Mouse (Mus musculus): Measurements from ENCODE around the gene Eci1.
"Not testable (repeated sequence)": the region's sequence is repeated elsewhere in the genome, so short reads cannot be mapped to it uniquely, and the experiment has no call there.

The Eci1 gene

DNA sequence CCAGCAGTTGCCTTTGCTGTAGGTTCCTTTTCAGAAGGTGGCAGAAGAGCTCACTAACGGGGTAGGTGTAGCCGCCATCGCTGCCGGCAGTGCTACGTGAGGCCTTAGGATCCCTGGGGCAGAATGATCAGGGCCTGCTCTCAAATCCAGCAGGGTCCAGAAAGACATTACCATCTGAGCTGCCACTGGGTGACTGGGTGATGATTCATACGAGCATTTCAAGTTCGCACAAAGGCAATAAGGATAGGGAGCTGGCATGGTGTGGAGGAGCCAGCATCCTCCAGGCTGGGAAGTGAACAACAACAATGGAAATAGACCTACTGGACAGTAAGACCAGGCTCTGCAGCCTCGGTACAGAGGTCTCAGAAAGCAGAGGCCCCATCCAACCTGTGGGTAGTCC lies 13.9 kb downstream of the Eci1 start:
- no peak for DNase-seq (ENCODE audit: low spot score)

DNA sequence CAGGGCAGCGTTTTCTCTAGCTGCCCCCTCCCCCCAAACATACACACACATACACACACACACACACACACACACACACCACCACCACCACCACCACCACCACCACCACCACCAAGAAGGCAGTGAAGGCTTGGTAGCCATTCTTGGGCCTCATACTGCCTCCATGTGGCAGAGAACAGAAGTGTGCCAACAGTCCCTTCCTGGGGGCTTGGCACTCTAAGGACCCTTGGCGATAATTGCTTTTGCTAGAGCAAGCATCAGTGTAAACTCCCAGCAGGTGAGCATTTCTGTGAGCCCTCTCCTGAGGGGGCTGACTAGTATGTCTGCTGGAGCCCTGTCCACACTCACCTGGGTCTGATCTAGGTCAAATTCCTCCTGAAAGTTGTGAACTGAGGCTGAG lies 14.7 kb downstream of the Eci1 start:
- no peak for DNase-seq (ENCODE audit: low spot score)

DNA sequence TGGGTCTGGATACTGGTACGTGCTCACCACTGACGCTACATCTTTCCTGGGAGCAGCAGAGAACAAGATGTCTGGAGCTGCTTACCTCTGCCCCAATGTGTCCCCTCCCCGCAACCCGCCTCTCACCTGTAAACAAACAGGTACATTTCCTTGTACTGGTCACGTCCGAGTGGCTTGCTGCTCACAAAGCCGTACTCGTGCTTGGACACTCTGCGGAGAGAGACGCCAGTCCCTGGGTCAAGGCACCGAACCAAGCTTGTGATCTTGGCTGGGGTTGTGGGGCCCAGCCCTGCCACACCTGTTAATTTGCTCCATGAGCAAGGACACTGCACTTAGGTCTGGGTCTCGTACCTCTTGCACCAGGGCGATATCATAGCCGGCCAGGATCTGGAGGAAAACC lies 15.7 kb downstream of the Eci1 start:
- DNase-seq (ENCODE audit: low spot score): no peak

DNA sequence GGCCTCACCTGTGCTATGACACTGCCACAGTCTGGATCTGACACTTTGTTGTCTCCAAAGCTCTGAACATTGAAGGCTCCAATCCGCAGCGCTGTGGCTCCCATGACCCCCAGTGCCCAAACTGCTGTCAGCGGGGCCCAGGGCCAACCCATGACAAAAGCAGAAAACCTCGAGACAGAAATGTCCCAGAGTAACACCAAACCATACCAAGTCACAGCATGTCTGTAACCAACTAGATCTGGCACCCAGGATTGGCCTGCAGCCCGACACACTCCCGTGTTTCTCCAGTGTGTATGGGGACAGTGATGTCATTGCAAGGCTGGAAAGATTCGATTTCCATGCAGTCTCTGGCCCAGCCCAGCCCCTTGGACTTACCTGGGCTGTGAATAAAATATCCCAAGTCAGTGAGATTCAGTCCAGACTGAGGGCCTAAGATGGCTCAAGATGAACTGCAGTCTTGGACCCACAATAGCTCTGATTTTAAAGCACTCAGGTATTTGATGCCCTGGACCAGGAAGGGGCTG lies 16.3 kb downstream of the Eci1 start, which contains the start of gene Dnase1l2:
TSS of gene Dnase1l2 (minus strand) at position 474 of the 524 bp plus-strand sequence.
- DNase-seq (ENCODE audit: low spot score): no peak

DNA sequence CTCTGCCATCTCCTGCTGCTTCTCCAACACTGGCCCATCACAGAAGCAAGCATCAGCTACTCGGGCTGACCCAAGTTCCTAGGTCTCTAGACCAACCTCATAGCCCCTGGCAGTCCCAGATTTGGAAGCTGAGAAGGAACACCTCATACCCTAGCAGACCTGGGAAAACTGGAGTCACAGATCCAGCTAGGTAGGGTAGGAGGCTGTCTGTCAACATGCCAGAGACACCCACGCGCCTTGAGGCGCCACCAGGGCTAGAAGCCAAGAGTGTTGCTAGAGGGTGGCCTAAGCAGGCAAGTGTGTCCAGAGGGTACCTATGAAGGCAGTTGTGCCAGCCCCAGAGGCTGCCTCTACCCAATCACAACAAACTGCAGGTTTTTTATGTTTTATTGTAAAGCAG lies 17.0 kb downstream of the Eci1 start:
- no peak for DNase-seq (ENCODE audit: low spot score)

DNA sequence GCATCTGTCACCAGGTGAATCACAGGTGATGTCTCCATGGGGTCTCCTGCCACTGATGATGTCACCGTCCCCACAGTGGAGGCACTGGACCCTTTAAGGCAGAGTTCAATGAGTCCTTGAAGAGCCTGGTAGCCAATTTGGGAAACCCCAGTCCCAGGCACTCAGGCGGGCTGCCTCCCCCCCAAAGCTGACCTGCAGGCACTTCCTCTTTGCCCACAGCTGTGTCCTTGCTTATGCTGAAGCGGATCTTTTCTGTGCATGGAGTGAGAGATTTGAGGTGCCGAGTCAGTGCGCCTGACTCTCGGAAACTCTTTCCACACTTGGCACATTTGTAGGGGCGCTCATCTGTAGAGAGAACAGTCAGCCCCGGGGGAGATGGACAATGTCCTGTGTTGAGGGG lies 20.1 kb downstream of the Eci1 start:
- no peak for DNase-seq (ENCODE audit: low spot score)

DNA sequence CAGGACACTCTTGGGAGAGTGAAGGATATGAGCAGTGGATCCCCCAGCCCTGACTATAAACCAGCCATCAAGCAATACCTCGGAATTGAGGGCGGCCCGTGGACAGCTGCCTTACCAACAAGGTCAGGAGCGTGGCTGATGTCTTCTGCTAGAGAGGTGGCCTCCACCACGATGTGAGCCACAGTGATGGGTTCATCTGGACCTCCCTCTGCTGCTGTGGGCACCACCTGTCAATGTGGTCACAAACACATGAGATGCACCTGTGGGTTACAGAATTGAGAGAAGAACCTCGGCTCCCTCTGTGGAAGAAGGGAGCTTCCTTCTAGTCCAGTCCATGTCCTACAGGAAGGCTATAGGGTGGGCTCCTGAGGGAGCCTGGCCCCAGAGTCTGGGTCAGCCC lies 23.1 kb downstream of the Eci1 start:
- DNase-seq (ENCODE audit: low spot score): no peak

DNA sequence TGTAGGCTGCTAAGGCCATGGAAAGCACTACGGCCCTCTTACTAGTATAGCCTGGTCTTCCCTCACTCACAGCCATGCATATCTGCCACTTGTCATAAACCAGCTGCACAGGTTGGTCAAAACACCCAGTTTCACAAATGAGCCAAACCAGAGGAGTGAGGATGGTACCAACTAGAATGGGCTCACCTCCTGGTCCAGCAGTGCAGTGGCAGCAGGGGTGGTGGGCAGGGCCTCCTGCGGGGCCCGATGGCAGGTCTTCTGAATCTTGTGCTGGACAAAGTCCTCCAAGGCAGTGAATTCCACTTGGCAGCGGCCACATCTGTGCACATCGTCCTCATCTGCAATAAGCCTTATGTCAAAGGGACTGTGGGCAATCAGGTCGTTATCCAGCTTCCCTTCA lies 24.8 kb downstream of the Eci1 start:
- DNase-seq (ENCODE audit: low spot score): no peak

DNA sequence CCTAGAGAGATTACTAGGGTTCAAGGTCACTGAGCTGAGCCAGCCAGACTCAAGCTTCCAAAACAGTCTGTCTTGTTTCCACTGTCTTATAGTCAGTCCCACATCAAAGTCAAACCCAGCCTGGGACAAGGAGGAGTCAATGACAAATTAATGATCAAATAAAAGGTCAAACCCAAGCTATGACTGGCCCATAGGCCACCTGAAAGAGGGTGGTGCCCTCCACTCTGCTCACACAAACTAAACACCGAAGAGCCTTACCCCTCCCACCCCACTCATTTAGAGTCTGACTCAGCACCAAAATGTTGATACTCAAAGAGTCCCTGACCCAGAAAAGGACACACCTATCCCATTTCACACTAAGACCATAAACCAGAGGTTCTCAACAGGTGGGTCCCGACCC lies 26.9 kb downstream of the Eci1 start:
- no peak for DNase-seq (ENCODE audit: low spot score)

DNA sequence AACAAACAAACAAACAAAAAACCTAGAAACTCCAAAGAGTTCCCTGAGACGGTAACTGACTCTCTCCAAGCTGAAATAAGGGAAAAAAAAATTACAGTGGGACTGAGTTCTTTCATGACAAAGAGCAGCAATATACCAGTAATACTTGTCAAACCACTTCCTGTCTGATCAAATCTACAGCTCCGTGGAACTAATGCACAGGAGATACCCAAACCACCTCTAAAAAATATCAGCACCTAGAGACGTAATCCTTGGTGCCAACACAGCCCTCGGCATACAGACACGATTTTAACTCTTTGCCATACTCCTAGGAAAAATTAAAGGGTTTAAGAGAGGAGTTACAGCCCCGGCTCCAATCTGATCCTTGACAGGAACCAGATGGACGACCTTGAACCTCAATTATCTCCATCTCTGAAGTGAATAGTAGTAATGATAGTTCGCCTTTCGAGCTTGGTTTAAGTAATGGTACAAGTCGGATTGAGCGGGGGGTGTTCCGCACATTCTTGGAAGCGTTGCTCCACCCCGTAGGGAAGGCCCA lies 27.8 kb downstream of the Eci1 start:
- no peak for DNase-seq (ENCODE audit: low spot score)

DNA sequence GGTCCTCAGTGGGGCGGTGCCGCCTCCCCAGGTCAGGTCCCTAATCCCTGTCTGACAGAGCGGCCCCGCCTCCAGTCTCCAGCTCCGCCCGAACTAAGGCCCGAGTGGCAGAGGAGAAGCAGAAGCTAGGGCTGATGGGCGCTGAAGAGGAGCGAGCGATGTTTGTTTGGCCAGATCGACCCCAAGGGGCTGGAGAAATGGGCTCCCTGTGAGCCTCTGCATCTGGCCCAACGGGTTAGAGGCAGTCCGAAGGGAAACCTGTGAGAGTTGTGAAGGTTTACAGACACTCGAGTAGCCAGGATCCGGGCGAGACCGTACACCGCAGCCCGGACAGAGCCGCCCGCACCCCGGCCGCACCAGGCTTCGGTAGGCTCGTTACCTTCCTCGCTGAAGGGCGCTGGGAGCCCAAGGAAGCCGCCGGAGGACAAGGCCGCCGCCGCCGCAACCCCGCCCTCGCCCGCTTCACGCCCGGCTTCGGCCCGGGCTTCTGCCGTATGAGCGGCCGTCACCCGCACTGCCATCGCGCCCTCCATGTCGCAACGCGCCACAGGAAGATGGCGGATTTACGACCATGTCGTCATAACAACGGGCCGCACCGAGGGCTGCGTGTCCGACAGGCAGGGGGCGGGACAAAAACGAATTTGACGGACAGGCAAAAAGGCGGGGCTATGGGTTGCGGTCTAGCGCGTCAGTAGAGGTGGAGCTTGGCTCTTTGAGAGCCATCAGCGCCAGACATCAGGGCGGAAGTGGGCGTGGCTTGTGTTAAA lies 28.5 kb downstream of the Eci1 start:
- peak; percentile 100 for DNase-seq (ENCODE audit: low spot score)

DNA sequence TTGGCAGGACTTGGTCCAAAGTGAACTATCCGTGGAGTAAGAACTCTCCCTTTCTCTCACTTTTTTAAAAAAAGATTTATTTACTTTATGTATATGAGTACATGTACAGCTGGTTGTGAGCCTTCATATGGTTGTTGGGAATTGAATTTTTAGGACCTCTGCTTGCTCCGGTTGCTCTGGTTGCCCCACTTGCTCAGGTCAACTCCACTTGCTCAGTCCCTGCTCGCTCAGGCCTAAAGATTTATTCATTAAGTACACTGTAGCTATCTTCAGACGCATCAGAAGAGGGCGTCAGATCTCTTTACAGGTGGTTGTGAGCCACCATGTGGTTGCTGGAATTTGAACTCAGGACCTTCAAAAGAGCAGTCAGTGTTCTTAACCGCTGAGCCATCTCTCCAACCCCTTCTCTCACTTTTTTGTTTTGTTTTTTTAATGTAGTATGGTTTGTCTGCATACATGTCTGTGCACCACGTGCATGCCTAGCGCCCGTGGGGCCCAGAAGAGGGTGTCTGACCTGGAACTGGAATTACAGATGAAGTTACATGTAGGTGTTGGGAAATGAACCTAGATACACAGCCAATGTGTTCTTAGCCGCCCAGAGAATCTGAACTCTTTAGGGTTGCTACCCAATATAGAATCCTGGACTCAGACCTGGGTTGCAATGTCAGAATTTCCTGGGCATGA lies 29.2 kb downstream of the Eci1 start:
- not testable (repeated sequence) for DNase-seq (ENCODE audit: low spot score)

DNA sequence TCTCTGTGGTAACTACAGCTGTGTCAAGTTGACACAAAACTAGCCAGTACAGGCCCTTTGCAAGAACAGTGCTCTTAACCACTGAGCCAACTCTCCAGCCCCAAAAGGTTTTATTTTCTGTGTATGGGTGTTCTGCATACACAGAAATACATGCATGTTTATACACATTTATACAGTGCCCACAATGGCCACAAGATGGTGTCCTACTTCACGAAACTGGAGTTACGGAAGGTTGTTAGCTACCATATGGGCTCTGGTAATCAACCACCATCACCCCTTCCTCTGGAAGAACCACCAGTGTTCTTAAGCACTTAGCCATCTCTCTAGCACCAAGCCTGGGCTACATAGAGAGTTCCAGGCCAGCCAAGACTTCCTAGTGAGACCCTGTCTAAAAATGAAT lies 35.1 kb downstream of the Eci1 start:
- no peak for DNase-seq (ENCODE audit: low spot score)

DNA sequence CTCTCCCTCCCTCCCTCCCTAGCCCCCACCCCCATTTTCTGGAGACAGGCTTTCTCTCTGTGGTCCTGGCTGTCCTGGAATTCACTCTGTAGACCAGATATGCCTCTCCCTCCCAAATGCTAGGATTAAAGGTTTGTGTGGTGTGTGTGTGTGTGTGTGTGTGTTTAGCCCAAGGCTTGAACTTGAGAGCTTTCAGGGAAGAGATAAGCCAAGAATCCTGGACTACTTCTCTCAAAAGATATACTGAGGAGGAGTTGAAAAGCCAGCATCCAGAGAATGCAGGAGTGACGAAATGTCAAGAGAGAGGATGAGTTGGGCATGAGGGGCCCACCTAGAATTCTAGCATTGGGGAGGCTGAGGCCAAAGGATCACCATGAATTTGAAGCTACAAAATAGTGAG lies 36.5 kb downstream of the Eci1 start:
- DNase-seq (ENCODE audit: low spot score): no peak

DNA sequence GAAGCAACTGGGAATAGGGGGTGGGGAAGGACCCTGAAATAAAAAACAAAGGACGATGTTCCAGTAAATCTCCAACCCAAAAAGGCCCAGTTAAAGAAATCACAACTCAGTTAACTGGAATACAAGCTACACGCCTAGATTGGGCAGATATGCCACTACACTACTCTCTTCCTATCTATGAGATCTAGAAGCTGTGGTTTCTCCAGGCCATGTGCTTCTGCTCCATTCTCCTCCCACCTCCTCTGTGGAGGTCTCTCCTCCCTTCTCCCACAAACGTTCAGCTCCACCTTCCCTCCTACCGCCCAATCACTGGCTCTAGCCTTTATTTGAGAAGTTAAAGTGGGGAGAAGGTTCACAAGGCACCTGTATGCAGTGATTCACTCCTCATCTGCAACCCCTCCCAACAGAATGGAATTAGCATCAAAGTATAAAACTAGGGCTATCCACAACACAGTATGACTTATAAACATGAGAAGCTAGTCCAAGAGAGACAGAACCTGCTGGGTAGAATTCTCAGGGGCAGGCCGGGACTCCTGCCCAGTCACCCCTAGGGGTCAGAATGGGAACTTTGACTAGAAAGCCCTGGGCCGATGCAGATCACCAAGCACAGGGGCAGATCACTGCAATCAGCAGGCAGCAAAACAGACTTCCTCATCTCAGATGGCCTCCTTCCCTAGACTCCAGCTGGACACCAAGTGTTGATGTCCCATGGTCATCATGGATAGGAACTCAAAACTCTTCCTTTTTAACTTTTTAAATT lies 37.1 kb downstream of the Eci1 start:
- DNase-seq (ENCODE audit: low spot score): no peak

DNA sequence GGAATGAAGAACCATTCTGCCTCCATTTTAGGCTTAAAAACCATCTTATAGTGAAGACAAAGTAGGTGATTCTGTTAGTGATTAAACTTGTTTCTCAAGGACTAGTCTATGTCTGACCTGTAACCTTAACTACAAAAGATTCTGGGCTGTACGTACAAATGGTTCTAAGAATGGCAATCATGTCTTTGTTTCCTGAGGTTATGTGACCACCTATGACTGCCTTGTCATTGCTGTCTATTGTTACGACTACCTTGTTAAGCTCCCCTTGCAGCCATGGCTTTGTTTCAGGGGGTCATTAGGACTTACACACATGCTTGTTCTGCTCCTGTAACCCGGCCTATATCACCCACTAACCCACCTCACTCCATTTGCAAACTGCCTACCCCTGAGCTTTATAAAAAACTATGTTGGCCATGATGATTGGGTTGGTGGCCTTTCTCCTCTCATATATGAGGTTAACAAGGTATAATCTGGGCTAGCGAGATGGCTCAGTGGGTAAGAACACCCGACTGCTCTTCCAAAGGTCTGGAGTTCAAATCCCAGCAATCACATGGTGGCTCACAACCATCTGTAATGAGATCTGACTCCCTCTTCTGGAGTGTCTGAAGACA lies 42.3 kb downstream of the Eci1 start:
- DNase-seq (ENCODE audit: low spot score): no peak

DNA sequence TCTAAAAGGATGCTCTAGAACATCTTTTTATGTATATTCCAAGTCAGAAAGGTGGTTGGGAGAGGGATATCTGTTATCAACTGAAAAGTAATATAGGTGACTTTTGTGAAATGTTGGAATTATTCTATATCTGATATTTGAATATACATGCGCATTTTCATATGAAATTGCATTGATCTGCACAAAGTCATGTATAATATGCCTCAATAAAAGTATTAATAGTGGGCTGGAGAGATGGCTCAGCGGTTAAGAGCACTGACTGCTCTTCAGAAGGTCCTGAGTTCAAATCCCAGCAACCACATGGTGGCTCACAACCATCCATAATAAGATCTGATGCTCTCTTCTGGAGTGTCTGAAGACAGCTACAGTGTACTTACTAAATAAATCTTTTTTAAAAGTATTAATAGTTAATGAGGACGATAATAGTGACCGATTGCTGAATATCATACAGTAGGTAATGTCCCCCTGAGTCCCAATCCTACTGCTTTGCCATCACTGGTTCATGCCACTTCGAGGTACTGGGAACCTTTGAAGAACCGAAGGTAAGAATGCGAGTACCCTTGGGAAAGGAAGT lies 43.0 kb downstream of the Eci1 start:
- DNase-seq (ENCODE audit: low spot score): no peak

DNA sequence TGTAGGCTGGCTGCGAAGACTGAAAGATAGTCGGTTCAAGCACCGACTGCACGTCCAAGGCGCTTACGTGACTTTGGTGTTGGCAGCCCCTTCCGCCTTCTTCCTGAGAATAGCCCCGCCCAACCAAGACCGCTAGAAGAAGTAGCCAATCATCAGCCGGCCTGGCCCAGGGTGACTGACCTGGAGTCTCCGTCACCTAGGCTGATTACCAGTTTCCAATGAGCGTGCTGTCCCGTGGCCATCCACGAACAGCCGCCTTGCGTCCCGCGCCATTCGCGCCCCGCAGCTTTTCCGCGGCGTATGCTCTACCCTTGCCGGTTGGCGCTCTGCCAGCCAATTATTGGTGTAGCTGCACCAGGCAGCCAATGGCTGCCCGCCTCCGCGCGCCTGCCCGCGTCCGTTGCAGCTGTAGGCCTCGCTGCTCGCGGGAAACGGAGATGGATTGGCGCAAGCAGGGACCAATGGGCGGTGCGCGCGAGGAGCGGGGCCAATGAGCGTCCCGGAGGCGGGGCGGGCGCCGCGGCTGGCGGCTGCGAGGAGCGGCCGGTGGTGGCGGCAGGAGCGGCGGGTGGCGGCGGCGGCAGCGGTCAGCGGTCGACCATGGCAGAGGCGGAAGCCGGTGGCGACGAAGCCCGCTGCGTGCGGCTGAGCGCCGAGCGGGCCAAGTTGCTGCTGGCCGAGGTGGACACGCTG lies 43.6 kb downstream of the Eci1 start, which contains the start of the genes E4f1 and Pgp:
TSS of gene E4f1 (minus strand) at position 404 of the 693 bp plus-strand sequence.
TSS of gene Pgp (plus strand) at position 483 of the 693 bp plus-strand sequence.
- peak; percentile 98 for DNase-seq (ENCODE audit: low spot score)

DNA sequence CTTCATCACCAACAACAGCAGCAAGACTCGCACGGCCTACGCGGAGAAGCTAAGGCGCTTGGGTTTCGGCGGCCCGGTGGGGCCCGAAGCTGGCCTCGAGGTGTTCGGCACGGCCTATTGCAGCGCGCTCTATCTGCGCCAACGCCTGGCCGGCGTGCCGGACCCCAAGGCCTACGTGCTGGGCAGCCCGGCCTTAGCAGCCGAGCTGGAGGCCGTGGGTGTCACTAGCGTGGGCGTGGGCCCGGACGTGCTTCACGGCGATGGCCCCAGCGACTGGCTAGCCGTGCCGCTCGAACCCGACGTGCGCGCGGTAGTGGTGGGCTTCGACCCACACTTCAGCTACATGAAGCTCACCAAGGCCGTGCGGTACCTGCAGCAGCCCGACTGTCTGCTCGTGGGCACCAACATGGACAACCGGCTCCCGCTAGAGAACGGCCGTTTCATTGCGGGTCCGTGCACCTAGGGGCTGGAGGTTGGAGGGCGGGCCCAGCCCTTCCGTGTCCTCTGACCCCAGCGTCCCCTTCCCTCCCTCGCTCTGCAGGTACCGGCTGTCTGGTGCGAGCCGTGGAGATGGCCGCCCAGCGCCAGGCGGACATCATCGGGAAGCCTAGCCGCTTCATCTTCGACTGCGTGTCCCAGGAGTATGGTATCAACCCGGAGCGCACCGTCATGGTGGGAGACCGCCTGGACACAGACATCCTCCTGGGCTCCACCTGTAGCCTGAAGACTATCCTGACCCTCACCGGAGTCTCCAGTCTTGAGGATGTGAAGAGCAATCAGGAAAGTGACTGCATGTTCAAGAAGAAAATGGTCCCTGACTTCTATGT lies 44.5 kb downstream of the Eci1 start:
- DNase-seq (ENCODE audit: low spot score): peak; percentile 48

DNA sequence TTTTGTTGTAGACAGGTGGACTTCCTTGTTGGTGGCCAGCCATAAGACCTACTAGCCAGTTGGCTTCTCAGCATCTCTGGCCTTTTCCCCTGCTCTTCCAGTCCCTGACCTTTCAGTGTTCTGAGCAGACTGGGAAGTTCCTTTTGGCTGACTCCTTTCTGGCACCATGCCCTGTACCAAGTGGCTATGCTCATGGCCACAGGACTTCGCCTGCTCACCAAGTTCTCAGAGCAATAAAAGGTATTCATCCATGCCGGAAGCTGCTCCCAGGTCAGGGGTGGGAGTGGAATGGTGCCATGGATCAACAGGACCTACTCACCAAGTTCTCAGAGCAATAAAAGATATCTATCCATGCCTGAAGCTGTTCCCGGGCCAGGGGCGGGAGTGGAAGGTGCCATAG lies 46.1 kb downstream of the Eci1 start:
- DNase-seq (ENCODE audit: low spot score): no peak

All from yolk sac, embryonic 10.5 days (tissue).